Mouse (Mus musculus): ENCODE data around the gene Smim24.

Gene Smim24

DNA sequence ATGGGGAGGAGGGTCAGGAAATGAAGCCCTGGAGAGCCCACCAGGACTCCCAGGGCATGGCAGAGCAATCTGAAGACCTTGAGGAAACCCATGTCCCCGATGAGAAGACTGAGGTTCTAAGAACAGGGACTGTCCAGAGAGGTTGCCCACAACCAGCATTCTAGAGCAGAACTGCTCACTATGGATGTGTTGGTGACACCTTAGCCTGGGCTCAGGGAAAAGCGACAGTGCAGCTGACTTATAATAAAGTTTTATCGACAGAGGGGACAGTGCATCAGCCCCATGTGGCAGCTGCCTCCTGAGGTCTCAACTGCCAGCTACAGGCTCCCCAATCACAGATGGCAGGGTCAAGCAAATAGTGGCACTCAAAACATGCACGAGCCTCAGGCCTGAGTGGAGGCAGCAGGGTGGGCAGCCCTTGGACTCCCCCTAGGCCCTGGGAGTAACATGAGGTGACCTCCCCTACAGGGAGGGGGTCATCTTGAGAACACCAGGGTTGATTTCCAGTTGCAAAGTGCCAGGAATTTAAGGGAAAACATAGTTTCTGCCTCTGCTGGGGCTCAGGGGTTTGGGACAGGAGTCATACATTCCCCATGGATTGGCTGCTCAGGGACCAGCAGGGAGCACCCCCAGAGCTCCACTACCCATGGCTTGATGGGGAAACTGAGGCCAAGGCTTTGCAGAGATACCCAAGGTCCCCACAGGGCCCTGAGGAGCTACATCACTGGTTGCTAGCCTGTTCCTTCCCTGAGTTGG is 28.4 kb downstream of the Smim24 start:
- DNase-seq (ENCODE audit: low spot score in 2 of 2), result peak in 1 of 2 experiments; percentile 17

DNA sequence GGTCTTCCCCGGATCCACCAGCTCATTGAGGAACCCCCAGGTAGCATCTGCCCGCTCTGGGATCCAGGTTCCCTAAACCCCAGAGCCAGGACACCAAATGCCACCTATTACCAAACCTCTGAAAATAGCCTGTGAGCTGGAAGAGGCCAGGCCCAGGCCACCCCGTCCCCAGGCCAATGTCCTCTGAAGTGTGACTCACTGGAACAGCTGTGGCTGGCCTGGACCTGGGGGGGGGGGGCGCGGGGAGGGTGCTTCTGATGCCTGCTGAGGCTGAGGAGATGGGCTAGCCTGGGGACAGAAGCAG is 28.9 kb downstream of the Smim24 start:
- peak; percentile 10 to 23 for DNase-seq (ENCODE audit: low spot score in 2 of 2)

DNA sequence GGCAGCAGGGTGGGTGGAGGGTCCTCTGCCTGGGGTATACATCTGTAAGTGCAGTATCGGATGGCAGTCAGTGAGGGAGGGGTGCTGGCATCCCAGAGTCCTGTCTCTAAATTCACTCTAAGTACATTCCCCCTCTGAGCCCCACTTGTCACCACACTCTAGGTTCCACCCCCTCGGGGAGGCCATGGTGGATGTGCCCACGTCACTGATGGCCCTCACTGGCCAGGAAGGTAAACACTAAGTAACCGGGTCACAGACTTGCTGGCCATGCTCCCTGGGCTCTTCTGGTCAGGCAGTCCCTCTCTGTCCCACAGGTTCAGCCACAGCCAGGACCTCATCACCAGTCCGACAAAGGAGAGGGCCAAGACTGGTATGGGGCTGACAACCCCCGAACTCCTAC is 29.3 kb downstream of the Smim24 start:
- DNase-seq (ENCODE audit: low spot score in 2 of 2), result peak; percentile 18 to 26

DNA sequence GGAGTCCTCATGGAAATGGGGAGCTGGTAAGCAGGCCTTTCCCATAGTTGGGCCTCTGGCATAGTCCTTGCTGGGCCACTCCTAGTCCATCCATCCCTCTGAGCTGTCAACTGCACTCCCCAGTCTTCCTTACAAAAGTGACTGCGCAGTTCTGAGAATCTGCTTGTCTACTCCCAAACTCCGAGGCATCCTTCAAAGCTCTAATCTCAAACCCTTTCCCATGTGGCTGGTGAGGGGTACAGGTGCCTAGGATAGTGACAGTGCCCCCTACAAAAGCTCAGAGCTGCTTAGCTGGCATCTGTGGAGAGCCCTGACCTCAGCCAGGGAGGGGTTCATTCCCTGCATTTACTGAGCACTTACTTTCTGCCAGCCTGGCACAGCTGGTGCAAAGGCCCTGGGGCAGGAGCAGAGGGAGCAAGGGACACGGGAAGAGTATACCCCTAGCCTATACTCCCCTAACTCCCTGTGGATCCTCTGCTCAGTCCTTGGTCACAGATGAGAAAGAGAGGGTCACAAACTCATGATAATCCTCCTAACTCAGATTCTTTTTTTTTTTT is 29.9 kb downstream of the Smim24 start:
- DNase-seq (ENCODE audit: low spot score in 2 of 2), result peak in 1 of 2 experiments; percentile 14

DNA sequence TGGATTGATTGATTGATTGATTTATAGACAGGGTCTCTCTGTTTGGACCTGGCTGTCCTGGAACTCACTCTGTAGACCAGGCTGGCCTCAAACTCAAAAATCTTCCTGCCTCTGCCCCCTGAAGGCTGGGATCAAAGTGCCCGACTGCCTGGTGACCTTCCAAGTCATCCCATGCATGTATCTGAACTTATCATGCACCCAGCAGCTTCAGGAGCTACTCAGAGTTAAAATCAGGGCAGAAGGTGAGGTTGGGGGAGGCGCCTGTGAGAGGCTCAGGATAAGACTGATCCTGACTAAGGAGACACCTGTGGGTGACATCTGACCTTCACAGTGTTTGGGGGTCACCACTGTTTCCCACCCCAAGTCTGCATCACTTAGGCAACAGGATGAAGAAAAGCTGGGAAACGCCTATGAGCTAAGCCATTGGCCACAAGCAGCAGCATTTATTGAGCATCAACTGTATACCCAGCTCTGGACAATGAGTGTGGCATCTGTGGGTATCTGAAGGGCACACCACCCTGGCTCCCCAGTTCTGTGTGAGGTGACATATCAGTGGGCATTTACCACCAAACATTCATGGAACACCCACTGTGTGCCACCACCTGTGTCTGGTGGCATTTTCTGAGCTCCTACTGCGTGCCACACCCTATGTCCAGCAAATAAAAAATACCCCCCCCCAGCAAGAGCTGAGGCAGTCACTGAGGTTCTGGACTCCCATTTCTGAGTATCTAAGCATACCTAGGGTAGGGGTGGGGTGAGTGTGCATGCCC is 30.8 kb downstream of the Smim24 start:
- peak; percentile 21 to 37 for DNase-seq (ENCODE audit: low spot score in 2 of 2)

DNA sequence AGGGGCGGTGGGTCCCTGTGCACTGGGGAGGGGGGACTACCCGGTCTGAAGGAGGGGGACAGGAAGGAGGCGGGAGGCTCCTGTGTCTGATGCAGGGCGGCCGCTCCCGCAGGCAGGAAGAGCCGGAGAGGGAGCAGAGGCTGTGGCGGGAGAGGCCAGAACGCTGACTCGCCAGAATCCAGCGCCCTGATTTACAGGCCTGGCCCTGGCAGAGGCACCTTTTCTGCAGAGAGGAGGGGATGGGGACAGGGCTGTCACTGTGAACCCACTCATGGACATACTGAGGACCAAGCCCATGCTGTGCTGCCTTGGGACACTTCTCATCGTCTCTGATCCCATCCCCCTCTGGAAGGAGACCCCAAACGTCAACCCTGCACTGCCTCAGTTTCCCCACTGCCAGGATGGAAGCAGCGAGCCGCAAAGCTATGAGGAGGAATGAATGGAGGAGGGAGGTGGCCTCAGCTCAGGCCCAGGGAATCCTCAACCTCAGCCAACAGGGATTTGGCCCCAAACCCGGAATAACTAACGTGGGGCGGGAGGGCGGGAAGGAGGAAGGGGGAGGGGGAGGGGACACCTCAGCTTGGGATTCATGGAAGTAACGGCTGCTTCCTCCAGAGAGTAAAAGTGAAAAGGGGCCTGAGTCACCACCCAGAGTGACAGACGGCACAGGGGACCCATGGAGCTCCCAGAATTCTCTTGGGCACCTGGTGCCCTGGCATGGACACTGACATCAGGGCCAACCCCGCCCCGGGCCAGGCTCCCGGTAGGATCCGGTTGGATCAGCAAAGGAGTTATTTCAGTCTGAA is 31.6 kb downstream of the Smim24 start:
- peak; percentile 53 to 55 for DNase-seq (ENCODE audit: low spot score in 2 of 2)

DNA sequence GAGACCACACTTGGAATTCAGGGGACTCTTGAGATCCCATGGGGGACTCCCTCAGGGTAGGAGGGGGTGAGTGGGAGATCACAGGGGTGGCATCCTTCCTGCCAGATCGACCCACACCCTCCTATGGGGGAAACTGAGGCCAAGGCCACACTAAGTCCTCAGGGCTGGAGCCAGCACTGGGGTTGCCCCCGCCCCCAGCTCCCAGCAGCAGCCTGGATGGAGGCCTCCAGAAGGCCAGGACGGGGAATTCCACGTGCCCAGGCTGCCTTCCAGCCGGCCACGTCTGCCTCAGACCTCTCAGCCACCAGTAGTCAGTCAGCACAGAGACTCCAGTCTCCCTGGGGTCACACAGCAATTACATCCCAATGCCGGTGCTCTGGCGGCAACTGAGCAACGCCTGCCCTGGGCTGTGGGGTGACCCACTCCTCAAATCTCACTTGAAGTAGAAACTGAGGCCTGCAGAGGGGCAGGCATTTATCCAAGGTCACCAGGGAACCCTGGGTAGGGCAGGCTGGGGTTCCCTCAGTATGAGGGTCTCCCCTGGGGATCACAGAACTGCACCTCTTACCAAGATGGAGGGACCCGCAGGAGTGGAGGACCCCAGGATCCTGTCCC is 32.5 kb downstream of the Smim24 start:
- DNase-seq (ENCODE audit: low spot score in 2 of 2), result peak; percentile 42 to 61

DNA sequence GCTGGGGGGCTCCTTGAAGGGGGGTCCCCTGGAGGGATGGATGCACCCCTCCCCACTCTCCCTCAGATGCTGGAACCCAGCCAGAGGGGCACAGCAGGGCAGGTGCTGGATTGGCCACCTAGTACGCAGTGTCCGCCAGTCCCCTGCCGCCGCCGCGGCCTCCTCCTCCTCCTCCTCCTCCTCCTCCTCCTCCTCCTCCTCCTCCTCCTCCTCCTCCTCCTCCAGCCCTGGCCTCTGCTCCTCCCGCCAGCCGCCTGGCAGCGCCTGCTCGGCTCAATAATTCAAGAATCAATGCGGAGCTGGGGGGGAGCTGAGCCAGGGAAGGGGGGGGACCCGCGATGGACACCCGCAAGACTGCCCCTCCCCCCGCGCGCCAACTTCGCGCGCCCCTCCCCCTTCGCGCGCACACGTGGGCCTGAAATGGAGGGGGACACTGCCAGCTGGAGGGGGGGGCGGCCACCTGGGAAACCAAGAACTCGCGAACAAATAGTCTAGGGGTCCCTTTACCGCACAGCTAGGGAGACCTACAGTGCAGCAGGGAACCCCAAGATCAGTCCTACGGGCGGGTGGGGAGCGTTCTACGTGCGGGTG is 33.3 kb downstream of the Smim24 start:
- DNase-seq (ENCODE audit: low spot score in 2 of 2), result peak; percentile 47 to 50

DNA sequence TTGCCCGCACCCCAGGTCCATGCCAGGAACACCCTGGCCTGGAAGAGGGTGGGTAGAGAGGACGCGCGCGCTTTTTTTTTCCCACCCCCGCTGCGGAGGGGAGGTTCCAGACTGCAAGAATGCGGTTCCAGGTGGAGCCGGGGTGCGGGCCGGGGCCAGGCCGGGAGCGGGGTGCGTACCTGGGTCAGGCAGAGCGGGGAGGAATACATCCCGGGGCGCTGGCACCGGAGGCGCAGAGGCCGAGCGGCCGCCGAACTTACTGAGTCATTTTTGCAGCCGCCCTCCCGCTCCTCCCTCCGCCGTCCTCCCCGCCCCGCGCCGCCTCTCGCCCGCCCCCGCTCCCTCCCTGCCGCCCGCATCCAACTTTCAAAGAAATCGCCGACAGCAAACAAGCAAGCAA is 34.0 kb downstream of the Smim24 start:
- peak; percentile 62 to 69 for DNase-seq (ENCODE audit: low spot score in 2 of 2)

DNA sequence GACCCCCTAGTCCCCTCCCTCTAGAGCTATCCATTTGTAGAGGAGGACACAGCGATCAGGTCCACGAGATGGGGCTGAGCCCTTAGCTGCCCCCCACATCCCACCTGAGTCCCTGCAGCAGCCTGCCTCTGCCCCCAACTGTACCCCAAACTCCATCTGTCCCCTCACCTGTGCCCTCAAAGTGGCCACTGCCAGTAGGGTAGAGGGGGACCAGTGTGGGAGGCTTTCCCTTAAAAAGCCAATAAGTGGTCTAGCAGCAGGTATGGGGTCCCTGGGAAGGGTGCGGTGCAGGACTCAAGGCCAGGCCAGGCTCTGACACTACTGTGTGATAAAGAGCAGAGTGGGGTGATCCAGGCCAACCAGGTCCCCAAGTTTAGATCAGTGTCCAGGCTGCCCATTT is 34.5 kb downstream of the Smim24 start:
- DNase-seq (ENCODE audit: low spot score in 2 of 2), result peak; percentile 22 to 45

DNA sequence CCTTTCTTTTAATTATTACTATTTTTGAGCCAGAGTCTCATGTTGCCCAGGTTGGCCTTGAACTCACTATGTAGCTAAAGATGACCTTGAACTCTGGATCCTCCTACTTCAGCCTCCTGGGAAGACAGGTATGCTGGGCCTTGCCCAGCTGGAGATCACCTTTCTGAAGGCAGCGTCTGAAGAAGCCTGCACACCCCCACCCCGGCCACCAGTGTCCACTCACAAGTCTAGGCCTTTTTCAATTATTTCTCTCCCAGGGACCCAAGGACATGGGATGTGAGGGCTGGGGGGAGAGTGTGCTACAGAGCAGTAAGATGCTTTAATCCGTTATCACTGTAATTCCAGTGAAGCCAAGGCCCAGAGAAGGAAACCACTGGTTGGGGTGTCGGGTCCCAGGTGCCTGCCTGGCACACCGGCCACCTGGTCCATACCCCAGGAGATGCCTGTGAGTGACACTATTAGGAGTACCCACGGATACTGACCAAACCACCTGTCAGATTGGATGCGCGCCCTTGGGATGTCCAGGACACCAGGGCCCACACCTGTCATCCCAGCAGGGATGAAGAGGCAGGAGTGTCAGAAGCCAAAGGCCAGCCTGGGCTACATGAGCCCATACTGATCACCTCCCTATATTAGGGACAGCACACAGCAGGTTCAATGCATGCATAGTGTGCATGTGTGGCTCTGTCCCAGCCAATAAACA is 35.1 kb downstream of the Smim24 start:
- peak; percentile 36 to 61 for DNase-seq (ENCODE audit: low spot score in 2 of 2)

DNA sequence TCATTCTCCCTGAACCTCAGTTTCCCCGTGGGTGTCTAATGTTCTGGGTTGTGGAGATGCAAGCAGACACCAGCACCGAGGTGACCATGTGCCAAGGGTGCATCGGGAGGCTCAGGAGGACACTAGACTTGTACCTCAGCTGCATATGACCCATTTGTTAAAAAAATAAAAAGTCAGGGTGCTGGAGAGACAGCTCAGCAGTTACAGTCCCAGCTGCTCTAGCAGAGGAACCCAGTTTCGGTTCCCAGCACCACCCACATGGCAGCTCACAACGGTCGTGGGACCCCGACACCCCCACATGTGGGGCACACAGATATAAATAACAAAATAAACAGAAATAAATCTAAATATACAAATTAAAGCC is 35.6 kb downstream of the Smim24 start:
- peak; percentile 28 to 34 for DNase-seq (ENCODE audit: low spot score in 2 of 2)

DNA sequence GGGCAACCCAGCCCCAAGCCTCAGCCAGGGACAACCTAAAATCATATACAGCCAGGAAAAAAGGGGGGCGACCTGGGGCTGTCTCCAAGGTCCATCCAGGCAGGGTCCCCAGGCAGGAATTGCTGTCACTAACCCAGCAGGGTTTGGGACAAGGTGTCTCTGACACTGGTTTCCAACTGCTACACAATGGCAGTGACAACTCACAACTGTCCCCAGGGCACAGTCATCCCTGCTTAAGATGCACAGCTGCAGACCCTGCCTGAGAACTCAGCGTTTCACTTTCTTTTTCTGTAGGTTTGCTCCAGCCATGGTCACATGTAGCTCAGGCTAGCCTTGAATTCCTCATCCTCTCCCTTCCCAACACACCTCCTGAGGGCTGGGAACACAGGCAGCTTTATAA is 36.2 kb downstream of the Smim24 start:
- peak; percentile 23 to 36 for DNase-seq (ENCODE audit: low spot score in 2 of 2)

DNA sequence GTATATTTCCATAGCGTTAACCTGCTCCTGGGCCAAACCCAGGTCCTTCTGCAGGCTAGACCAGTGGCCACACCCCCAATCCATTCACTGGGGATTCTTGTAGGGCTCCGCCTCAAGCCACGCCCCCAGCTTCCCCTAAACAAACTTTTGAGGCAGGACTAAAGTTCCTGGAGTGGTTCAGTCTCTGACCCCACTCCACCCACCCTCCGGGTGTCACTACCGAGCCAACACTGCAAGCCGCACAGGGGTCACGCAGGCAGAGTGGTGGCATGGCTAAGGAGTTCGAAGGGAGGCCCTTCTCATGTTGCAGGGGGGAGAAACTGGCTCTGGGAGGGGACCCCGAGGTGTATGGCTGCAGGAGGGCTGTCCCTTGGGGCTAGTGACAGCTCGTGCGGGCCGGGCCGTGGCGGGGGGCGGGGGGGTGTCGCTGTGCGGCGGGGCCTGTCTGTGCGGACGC is 36.8 kb downstream of the Smim24 start:
- DNase-seq (ENCODE audit: low spot score in 2 of 2), result peak; percentile 81 to 84

DNA sequence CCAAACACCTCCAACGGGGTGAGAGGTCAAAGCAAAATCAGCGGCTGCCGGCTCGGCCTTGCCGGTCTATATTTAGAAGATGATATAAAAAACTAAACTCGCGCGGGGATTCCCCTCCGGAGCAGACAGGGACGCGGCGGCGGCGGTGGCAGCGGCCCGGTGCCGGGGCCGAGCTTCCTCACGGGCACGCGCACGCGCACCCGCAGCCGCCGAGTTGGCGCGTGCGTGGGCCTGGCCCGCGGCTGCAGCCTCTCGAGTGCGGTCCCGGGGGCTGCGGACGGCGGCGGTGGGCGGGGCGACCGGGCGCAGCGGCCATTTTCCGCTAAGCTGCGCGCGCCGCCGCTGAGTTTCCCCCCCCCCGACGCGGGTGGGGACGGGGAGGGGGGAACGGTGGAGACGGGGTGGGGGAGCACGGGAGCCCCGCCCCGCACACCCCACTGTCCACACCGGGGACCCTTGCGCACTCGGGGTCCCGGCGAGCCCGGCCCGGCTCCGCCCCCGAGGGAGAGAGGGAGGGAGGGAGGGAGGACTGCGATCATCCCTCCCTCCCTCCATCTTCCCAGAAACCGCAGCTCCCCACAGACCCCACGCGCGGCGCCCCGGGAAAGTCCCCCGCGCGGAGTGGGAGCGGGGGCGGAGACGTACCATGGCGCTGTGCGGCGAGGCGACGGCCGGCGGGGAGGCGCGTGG is 37.4 kb downstream of the Smim24 start:
- peak; percentile 87 for DNase-seq (ENCODE audit: low spot score in 2 of 2)

DNA sequence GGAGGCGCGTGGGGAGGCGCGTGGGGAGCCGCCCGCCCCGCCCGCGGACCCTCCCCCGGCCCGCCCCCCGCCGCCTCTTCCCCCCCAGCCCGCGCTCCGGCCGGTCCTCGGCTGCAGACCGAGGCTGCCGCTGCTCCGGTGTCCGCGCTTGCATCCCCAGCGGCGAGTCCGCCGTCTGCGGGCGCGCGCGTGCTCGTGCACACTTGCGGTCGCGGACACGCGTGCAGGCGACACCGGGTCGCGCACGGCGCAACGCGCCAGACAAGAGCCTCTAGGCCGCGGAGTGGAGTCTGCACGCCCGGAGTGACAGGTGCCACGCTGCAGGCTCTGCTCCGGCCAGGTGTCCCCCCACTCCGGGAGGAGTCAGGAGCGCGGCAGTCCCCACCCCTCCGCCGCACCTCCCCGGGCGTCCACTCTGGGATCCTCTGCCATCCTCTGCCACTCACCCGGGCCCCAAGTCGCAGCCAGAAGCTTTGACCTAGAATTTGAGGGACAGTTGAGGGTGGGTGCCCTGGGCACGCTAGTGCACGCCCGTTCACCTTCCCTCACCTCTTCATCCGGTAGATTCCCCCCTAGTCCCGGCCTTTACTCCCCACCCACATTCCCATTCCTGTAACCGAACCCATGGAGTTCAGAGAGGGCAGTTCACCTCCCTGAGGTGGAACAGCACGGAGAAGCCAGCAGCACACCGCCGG is 38.1 kb downstream of the Smim24 start:
- DNase-seq (ENCODE audit: low spot score in 2 of 2), result peak; percentile 81 to 86

DNA sequence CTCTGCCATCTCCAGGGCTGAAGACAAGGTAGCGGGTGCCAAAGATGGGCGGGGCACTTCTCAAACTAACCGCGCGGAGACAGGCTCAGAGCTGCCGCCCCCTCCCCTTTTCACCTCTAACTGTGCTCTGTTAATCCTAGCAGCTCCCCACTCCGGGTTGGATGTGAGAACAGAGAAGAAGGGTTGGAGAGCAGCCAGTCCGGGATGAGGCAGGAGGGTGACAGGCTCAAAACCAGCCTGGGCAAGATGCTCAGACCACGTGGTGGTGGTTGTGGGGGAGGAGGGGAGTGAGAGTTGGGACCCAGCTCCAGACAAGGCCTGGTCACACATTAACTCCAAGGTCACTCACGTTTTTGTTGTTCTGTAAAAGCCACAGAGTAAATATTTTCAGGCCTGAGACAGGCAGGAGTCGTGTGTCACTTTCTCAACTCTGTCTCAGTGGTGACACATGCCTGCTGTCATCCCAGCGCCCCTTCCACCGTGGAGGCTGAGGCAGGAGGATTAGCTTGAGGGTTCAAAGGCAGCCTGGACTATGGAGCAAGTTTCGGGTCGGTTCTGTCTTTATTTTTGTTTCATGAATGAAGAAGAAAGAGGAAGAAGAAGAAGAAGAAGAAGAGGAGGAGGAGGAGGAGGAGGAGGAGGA is 38.8 kb downstream of the Smim24 start:
- DNase-seq (ENCODE audit: low spot score in 2 of 2), result peak; percentile 78 to 84

DNA sequence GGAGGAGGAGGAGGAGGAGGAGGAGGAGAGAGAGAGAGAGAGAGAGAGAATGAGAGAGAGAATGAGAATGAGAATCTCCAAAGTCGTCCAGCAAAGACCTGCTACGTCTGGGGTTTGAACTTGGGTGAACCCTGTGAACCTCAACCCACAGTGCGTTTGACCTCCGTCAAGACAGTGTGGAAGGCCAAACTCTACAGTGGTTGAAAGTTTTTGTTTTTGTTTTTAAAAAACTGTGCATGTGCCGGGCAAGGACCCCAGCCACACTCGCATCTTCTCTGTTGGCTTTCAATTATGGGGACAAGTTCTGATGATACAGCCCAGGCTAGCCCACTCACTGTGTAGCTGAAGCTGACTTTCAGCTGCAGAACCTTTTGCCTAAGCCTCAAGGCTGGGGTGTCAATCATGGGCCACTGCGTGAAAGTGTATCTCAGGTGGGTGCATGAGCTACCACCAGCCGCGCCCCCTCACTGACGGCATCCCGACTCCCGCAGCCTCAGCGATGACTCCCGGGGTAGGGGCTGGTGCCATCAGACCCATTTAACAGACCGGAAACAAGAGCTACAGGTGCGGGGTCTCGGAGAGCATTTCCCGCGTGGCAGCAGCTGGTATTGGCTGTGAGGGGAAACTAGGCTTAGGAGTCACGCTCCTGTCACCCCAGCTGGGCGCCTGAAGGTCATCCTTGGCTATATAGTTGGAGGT is 39.5 kb downstream of the Smim24 start:
- no peak for DNase-seq (ENCODE audit: low spot score in 2 of 2)
